Mouse (Mus musculus): ENCODE measurements at regions not wholly inside any gene's neighbourhood (a gene's known extent, or its start where the extent isn't known, plus 50 kb on each side); places are given as distances from the start of the nearest gene placed in this dataset.

DNA sequence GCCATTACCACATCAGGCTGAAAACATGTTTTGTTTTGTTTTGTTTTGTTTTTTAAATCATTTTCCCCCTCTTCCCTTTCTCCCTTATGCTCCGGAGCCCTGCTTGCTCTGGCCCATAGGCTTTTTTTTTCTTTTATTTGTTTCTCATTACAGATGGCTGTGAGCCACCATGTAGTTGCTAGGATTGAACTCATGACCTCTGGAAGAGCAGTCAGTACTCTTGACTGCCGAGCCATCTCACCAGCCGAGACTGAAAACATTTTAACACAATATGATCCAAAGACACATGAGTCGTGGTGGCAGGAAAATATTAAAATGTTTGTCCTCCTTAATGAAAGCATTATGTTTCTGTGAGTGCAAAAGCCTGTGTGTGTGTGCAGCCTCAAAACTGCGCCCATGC, 65.8 kb upstream of the Sept5 start:
- TF ChIP-seq GATA1 (IDR thresholded peaks at IDR 0.05; ENCODE audit: borderline replicate concordance, low read length): no peak
- no peak for TF ChIP-seq FLI1 (IDR thresholded peaks at IDR 0.05; ENCODE audit: low read length)

All from megakaryocyte, embryonic 14.5 days (primary cell).